Mouse (Mus musculus): ENCODE measurements at regions not wholly inside any gene's neighbourhood (a gene's known extent, or its start where the extent isn't known, plus 50 kb on each side); places are given as distances from the start of the nearest gene placed in this dataset.

DNA sequence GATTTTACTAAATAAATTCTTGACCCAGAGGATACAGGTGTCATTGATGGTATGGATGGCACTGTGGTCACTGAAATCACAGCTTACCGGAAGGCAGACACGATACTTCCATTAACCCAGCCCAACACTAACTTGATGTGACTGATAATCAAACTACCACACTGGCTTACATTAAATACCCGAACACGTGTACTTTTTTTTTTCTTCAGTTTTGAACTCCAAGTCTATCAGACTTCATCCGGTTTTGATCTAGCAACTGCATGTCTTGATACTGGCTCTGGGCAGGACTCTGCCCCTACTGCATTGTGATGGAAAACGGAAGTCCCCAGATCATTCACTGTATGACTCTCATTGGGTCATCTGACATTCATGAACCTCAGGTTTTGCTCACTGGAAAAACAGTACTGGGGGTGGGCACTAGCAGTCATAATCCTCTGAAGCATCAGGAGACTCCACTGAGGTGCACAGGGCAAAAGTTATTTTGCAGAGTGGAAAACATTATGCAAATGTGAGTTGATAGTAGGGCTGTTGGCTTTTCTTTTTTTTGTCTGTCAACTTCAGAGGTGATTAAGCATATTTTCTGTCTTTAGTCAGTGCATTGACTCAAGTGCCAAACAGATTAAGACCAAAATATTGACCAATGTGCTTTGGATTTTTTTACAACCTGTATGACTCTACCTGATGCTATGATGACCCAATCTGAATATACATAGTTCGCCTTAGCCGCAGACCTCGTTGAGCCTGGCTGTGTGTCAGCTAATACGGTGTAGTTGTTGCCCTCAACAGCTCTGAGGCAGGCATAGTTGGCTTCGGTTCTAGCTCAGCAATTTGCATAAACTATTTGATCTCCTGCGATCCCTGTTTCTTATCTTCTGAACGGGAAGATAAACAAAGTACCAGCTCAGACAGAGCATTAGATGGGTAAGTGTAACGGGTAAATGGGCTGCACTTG is 174.1 kb upstream of the Cited2 start:
- H3K9me3 ChIP-seq: no peaks in the 10 kb centered on the region
- H3K27me3 ChIP-seq: no peaks in the 10 kb centered on the region
- H3K9ac ChIP-seq (replicated peaks): no peak overlapping the region
- H3K27ac ChIP-seq: no peak overlapping the region
- no peak overlapping the region for H3K4me3 ChIP-seq (replicated peaks)
- H3K4me1 ChIP-seq (replicated peaks): no peaks in the 10 kb centered on the region
- no peaks in the 10 kb centered on the region for H3K36me3 ChIP-seq
- no peak overlapping the region for H3K4me2 ChIP-seq
- 89% methylated on average over 14 of the region's 14 CpGs for WGBS
- ATAC-seq (ENCODE audit: insufficient number of reproducible peaks, insufficient read depth, low FRiP score, low TSS enrichment, low read depth): no peak

DNA sequence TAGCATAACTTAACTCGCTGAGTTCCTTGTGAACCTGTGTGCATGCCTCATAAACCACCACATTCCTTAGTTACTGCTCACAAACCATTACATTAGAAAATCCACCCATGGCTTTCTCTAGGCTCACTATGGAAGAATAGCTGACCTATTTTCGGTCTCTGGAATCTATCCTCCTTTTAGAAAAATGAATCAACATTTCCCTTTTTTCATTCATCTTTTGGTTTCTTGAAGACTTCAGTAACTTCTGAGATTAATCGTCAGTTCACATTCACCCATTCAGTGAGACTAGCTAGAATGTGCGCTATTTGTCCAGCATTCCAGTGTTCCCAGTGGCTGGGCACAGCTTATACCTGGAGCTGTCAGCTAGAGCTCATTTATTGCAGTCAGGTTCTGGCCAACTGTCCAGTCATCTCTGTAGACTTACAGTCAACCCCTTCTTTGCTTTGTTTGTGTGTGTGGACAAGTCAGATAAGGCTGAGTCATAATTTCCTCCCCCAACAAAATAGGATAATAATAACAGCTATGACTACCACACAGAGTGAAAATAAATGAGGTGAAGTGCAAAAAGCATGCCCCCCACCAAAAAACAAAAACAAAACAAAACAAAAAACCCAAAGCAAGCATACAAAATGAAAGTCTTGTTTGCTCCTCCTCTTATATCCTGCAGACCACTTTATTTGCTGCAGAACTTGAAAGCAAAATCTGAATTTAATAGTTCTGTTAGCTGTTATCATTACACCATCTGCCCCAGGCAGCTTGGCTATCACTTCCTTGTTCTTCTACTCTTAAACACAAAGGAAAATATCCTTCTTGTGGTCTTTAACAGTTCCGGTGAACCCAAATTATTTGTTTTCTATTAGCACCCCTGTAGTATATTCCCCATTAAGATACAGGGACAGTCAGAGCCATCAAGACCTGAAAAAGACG is 173.0 kb upstream of the Cited2 start:
- Histone ChIP-seq H3K36me3 (no peaks in the 10 kb centered on the region), H3K4me1 (replicated peaks) (no peaks in the 10 kb centered on the region), H3K27me3 (no peaks in the 10 kb centered on the region), H3K9ac (replicated peaks) (no peak overlapping the region), H3K4me3 (replicated peaks) (no peak overlapping the region), H3K4me2 (no peak overlapping the region), H3K9me3 (no peaks in the 10 kb centered on the region), H3K27ac (no peak overlapping the region)
- 82% methylated on average over 6 of the region's 6 CpGs for WGBS
- ATAC-seq (ENCODE audit: insufficient number of reproducible peaks, insufficient read depth, low FRiP score, low TSS enrichment, low read depth): no peak

DNA sequence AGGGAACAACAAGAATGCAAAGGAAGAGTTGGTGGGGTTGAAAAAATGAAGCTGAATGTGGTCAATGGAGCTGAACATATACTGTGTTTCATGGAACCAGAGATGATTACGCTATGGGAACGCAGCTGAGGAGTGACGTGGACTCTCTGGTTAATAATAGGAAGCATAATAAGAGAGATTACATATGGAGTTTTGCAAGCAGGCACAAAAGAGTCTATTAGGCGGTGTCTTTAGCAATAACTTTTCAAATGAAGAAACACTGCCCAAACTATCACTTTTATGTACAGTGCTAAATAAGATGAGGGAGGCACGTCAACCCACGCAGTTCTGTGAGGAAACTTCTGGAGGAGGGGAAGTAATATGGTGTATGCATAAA is 172.4 kb upstream of the Cited2 start:
- Histone ChIP-seq H3K4me3 (replicated peaks) (no peak overlapping the region), H3K27ac (no peak overlapping the region), H3K4me1 (replicated peaks) (no peaks in the 10 kb centered on the region), H3K9ac (replicated peaks) (no peak overlapping the region), H3K27me3 (no peaks in the 10 kb centered on the region), H3K9me3 (no peaks in the 10 kb centered on the region), H3K4me2 (no peak overlapping the region), H3K36me3 (no peaks in the 10 kb centered on the region)
- 93% methylated on average over 6 of the region's 6 CpGs for WGBS
- ATAC-seq (ENCODE audit: insufficient number of reproducible peaks, insufficient read depth, low FRiP score, low TSS enrichment, low read depth): no peak

DNA sequence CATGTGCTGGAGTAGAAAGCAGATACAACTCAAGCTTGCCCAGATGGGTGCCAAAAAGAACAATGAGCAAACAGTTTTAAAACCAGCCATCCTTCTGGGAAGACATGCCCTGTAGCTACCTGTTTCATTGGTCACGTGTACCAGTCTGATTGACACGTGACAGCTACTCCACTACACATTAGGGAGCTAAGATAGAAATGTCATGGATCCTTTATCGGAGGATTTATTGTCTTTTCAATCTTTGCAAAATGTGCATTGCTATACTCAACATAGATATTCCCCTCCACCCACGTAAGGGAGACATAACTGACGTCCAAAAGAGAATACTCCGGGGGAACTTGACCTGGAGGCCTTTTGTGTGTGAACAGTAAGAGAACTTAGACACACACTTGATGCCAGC is 171.1 kb upstream of the Cited2 start:
- WGBS: 85% methylated on average over 6 of the region's 6 CpGs
- no peak overlapping the region for H3K9ac ChIP-seq (replicated peaks)

DNA sequence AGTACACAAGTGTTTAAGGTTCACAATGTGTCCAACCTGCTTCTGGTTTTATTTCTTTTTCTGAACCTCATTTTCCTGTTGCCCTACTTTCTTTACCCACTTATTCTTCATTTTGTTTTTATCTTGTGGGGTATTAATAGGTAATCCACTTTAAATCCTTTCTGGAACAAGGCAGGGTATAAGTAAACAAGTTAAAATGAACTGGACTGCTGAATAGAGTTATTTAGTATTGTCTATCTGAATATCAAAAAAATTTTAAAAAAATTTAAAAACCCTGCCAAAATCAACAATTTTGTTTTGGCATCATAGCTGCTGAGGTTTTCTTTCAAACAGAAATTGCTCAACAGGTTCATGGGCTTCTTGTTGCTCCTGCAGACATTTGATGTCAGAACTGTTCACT is 170.7 kb upstream of the Cited2 start:
- Histone ChIP-seq H3K9me3 (no peaks in the 10 kb centered on the region), H3K27me3 (no peaks in the 10 kb centered on the region), H3K4me1 (replicated peaks) (no peaks in the 10 kb centered on the region), H3K4me2 (no peak overlapping the region), H3K9ac (replicated peaks) (no peak overlapping the region), H3K4me3 (replicated peaks) (no peak overlapping the region), H3K27ac (no peak overlapping the region), H3K36me3 (no peaks in the 10 kb centered on the region)
- no peak for ATAC-seq (ENCODE audit: insufficient number of reproducible peaks, insufficient read depth, low FRiP score, low TSS enrichment, low read depth)

More for the DNA sequence above, 171.1 kb upstream of the Cited2 start:
- Histone ChIP-seq H3K4me1 (replicated peaks) (no peaks in the 10 kb centered on the region), H3K36me3 (no peaks in the 10 kb centered on the region), H3K9me3 (no peaks in the 10 kb centered on the region), H3K27me3 (no peaks in the 10 kb centered on the region), H3K4me2 (no peak overlapping the region), H3K27ac (no peak overlapping the region), H3K4me3 (replicated peaks) (no peak overlapping the region)
- no peak for ATAC-seq (ENCODE audit: insufficient number of reproducible peaks, insufficient read depth, low FRiP score, low TSS enrichment, low read depth)

DNA sequence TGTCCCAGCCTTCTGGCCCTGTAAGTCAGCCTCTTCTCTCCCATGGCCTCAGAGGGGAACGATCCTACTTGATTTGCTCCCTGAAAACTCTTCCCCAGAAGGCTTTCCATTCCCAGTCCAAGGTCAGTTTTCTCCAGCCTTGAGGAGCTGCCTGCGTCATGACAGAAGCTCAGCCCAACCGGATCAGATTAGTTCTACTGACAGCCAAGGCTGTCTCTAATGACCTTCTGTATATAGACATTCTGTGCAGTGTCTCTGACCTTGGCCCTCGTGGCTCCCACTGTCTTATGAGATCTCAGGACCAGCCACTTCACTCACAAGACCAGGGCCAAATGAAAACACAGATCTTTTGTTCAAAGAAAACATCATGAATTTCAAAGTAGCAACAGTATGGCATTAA is 166.6 kb upstream of the Cited2 start:
- H3K4me2 ChIP-seq: no peak overlapping the region
- WGBS: 79% methylated on average over 4 of the region's 4 CpGs
- H3K9me3 ChIP-seq: no peaks in the 10 kb centered on the region
- no peaks in the 10 kb centered on the region for H3K27me3 ChIP-seq
- no peak overlapping the region for H3K27ac ChIP-seq
- H3K4me1 ChIP-seq (replicated peaks): peaks cover 10% of the 10 kb centered on the region; the same call in 1 of the 2 replicates
- ATAC-seq (ENCODE audit: insufficient number of reproducible peaks, insufficient read depth, low FRiP score, low TSS enrichment, low read depth): no peak
- no peak overlapping the region for H3K9ac ChIP-seq (replicated peaks)
- H3K4me3 ChIP-seq (replicated peaks): no peak overlapping the region
- H3K36me3 ChIP-seq: no peaks in the 10 kb centered on the region

DNA sequence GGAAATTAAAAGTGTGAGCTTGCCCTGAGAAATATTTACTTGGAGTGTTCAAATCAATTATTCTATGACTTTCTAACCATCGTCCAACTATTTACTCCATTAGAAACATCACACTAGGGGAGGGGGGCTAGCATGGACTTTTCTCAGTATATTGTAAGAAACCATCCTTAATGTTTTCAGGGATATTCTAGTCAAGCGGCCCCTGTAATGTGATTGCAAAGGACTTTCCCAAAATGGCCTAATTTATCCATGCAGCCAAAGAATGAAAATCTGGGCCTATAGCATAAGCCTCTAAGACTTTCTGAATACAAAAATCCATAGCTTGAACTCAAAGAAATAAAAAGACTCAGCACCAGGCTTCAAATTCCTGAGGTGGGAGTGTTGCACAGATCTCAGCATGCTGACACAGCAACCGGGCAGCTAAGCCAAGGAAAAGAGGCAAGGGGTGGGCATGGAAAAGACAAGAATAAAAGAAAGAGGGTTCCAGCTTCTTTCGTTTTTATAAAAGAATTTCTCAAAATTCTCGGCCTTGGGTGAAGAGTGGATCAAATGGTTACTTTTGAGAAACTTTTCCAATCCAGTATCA is 163.6 kb upstream of the Cited2 start:
- no peak overlapping the region for H3K27ac ChIP-seq
- WGBS: 63% methylated on average over 5 of the region's 5 CpGs
- peaks cover 10% of the 10 kb centered on the region; the same call in 1 of the 2 replicates for H3K4me1 ChIP-seq (replicated peaks)
- no peaks in the 10 kb centered on the region for H3K9me3 ChIP-seq
- no peak overlapping the region for H3K4me3 ChIP-seq (replicated peaks)
- no peak overlapping the region for H3K9ac ChIP-seq (replicated peaks)
- H3K36me3 ChIP-seq: no peaks in the 10 kb centered on the region
- no peaks in the 10 kb centered on the region for H3K27me3 ChIP-seq
- no peak overlapping the region for H3K4me2 ChIP-seq
- no peak for ATAC-seq (ENCODE audit: insufficient number of reproducible peaks, insufficient read depth, low FRiP score, low TSS enrichment, low read depth)

DNA sequence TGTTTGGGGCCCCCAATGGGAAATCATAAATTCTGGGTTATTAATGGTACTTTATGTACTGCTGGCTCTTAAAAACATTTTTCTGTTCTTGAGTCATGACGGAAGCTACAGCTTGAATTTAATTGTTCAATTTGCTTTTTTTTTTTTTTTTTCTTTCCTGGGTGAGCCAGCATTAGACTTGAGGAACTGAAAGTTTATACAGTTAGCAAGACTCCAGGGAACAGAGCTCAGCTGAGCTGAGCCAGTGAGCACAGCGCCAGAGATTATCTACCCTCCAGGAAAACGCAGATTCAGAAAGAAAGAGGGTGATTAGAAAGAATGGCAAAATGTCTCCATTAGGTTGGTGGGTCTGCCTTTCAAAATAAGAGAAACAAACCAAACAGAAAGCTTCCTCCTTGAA is 163.0 kb upstream of the Cited2 start:
- ATAC-seq (ENCODE audit: insufficient number of reproducible peaks, insufficient read depth, low FRiP score, low TSS enrichment, low read depth): no peak
- Histone ChIP-seq H3K4me3 (replicated peaks) (no peak overlapping the region), H3K4me2 (no peak overlapping the region), H3K27me3 (no peaks in the 10 kb centered on the region), H3K9me3 (no peaks in the 10 kb centered on the region), H3K4me1 (replicated peaks) (peaks cover 10% of the 10 kb centered on the region; the same call in 1 of the 2 replicates), H3K36me3 (no peaks in the 10 kb centered on the region), H3K27ac (no peak overlapping the region; the same call in 1 of the 2 replicates), H3K9ac (replicated peaks) (no peak overlapping the region)
- WGBS: 45% methylated on average over 3 of the region's 3 CpGs

DNA sequence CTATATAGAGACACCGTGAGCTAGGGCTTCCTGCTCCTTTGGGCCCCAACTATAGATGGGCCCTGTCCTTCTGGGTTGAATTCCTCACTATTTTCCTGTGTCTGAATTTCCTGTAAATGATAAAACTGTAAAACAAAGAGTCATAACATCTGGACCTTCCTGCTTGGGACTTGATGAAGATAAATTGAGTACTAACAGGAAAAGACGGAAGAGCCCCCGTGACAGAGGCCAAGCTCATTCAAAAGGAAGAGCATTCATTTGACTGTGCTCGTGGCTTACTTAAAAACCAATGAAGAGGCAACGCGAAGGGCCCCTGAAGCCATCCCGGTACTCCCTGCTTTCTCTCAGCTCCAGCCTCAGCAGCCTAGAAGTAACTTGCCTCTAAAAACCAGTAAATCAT is 161.6 kb upstream of the Cited2 start:
- 57% methylated on average over 7 of the region's 7 CpGs for WGBS
- Histone ChIP-seq H3K4me3 (replicated peaks) (no peak overlapping the region), H3K9ac (replicated peaks) (no peak overlapping the region), H3K27me3 (no peaks in the 10 kb centered on the region), H3K27ac (no peak overlapping the region), H3K9me3 (no peaks in the 10 kb centered on the region), H3K36me3 (no peaks in the 10 kb centered on the region), H3K4me2 (no peak overlapping the region), H3K4me1 (replicated peaks) (peaks cover 10% of the 10 kb centered on the region; the same call in 1 of the 2 replicates)
- ATAC-seq (ENCODE audit: insufficient number of reproducible peaks, insufficient read depth, low FRiP score, low TSS enrichment, low read depth): no peak

DNA sequence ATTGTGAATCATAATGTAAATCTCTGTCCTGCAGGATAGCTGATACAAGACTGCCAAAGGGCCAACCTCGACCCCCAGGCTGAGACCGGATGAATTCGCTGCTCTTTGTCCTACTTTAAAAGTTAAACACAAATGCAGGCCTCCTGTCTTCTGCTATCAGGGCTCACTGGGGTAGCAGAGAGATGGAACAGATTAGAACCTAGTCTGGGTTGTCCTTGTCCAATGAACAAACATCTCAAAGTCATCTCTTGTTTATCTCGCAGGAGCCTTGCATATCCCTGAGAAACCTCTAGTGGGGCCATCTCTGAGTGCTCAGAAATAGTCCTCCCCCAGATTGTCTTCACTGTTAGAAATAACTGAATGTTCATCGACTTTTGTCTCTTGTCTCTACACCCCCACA is 161.0 kb upstream of the Cited2 start:
- Histone ChIP-seq H3K9me3 (no peaks in the 10 kb centered on the region), H3K4me1 (replicated peaks) (peaks cover 10% of the 10 kb centered on the region; the same call in 1 of the 2 replicates), H3K9ac (replicated peaks) (no peak overlapping the region), H3K36me3 (no peaks in the 10 kb centered on the region), H3K4me3 (replicated peaks) (no peak overlapping the region), H3K27me3 (no peaks in the 10 kb centered on the region), H3K27ac (no peak overlapping the region), H3K4me2 (no peak overlapping the region)
- 83% methylated on average over 5 of the region's 5 CpGs for WGBS
- ATAC-seq (ENCODE audit: insufficient number of reproducible peaks, insufficient read depth, low FRiP score, low TSS enrichment, low read depth): no peak

All from limb, embryonic 12.5 days (tissue).